Mouse (Mus musculus) kidney, postnatal 10 days (tissue): ENCODE measurements around the gene Gipc3.

Source experiments
- DNase-seq: peaks from one replicate; pipeline ENCODE4 v3.0.0; 2021; ENCODE audit warnings: mixed read lengths

Gene Gipc3

GRCm38 (mm10) chr10:81342686-81343505 lies at the start of gene Gipc3:
Gene Gipc3 (minus strand): TSS chr10:81343266.
- DNase-seq, result peak; percentile 50

GRCm38 (mm10) chr10:81392781-81393185 lies 49.7 kb upstream of the Gipc3 start, which contains the start of gene Smim24:
Gene Smim24 (plus strand): TSS chr10:81393051.
- DNase-seq, result peak; percentile 70

GRCm38 (mm10) chr10:81392270-81392669 lies 49.2 kb upstream of the Gipc3 start:
- no peak for DNase-seq

- DNase-seq, result no peak
Measured at GRCm38 (mm10) chr10:81390678-81390965, 47.6 kb upstream of the Gipc3 start.

GRCm38 (mm10) chr10:81389801-81390677 lies 47.0 kb upstream of the Gipc3 start:
- peak; percentile 86 for DNase-seq

- DNase-seq, result peak; percentile 73
Measured at GRCm38 (mm10) chr10:81389373-81389772, 46.3 kb upstream of the Gipc3 start.

GRCm38 (mm10) chr10:81388505-81389055 lies 45.5 kb upstream of the Gipc3 start, which contains the start of gene Gm48552:
Gene Gm48552 (plus strand): TSS chr10:81389005.
- DNase-seq, result no peak

- DNase-seq, result no peak
Measured at GRCm38 (mm10) chr10:81387716-81388115, 44.6 kb upstream of the Gipc3 start.

GRCm38 (mm10) chr10:81385603-81386306 lies 42.7 kb upstream of the Gipc3 start:
- DNase-seq, result no peak

- no peak for DNase-seq
Measured at GRCm38 (mm10) chr10:81384605-81384982, 41.5 kb upstream of the Gipc3 start.

- DNase-seq, result peak; percentile 100
Measured at GRCm38 (mm10) chr10:81383802-81384604, 40.9 kb upstream of the Gipc3 start, which contains the start of the genes Dohh and Gm48551. Gene Dohh (plus strand): TSS chr10:81384428. Gene Gm48551 (plus strand): TSS chr10:81384466.

GRCm38 (mm10) chr10:81382039-81382438 lies 39.0 kb upstream of the Gipc3 start:
- peak; percentile 68 for DNase-seq

GRCm38 (mm10) chr10:81379809-81380378 lies 36.8 kb upstream of the Gipc3 start:
- DNase-seq, result no peak

GRCm38 (mm10) chr10:81379183-81379553 lies 36.1 kb upstream of the Gipc3 start:
- no peak for DNase-seq

GRCm38 (mm10) chr10:81378553-81379182 lies 35.6 kb upstream of the Gipc3 start:
- peak; percentile 100 for DNase-seq

- no peak for DNase-seq
Measured at GRCm38 (mm10) chr10:81377793-81378552, 34.9 kb upstream of the Gipc3 start, which contains the start of gene Fzr1. Gene Fzr1 (minus strand): TSS chr10:81378516.

- no peak for DNase-seq
Measured at GRCm38 (mm10) chr10:81377362-81377664, 34.2 kb upstream of the Gipc3 start.

- DNase-seq, result no peak
Measured at GRCm38 (mm10) chr10:81376561-81377361, 33.7 kb upstream of the Gipc3 start.

GRCm38 (mm10) chr10:81375322-81375721 lies 32.3 kb upstream of the Gipc3 start:
- DNase-seq, result no peak

GRCm38 (mm10) chr10:81367207-81367495 lies 24.1 kb upstream of the Gipc3 start:
- no peak for DNase-seq
